Mouse (Mus musculus): ENCODE results near the gene Hoxb13. TPM values are rescaled to one million over a fixed set of nuclear protein-coding genes. Genes with fewer than 3 reads are reported as not detected.

Gene Hoxb13
- polyA plus RNA-seq (2016; fragmentation: Nextera tagmentation; extraction: Ambion mirVana): not detected in 2 replicates

DNA sequence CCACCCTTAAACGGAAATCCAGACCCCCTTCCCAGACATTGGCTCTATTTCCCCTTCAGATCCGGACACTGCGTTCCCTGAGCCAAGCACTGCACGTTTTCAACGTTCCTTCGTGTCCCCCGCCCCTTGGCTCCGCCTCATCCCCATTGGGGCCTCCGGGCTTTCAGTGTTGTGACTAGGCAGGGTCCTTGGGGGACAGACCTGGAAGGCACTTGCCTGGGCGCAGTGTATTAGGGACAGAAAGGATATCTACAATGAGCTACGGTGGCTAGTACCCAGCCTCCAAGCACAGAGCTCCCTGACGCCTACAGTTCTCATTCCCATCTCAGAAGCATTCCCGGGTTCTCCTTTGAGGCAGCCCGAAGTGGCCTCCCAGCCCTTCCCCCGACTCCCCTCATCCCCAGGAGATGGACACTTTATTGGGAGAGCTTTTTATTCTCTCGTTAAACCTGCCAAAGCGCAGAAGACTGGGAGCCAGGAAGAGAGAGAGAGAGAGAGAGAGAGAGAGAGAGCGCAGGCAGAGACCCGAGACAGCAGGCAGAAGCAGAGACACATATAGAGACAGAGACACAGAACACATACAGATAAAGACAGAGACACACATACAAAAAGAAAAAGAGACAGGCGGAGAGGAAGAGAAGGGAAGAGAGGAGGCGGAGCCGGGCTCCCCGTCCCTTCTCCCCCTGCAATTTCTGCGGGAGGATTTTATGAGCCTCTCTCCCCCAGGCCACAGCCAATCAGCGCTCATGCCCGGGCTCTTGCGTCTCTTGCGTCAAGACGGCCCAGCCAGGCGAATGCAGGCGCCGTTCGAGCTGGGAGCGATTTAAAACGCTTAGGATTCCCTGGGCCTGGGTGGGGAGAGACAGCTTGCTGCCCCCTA is at the start of gene Hoxb13:
Gene Hoxb13, plus strand, starts transcription at position 796 of the 880 bp plus-strand sequence.
- H3K36me3 ChIP-seq (replicated peaks): no peaks in the 10 kb centered on the region
- peak; percentile 52 for DNase-seq (ENCODE audit: extremely low spot score, low spot score)
- under 1% methylated on average over 35 of the region's 35 CpGs for WGBS
- H3K9me3 ChIP-seq: no peaks in the 10 kb centered on the region
- peak within 1 kb of the TSS; percentile 18; the same call in 1 of the 2 replicates for H3K4me3 ChIP-seq
- H3K27me3 ChIP-seq (ENCODE audit: poor library complexity, severe bottlenecking): peaks cover 100% of the 10 kb centered on the region
- H3K4me1 ChIP-seq: peaks cover 13% of the 10 kb centered on the region
- H3K27ac ChIP-seq: no peak within 1 kb of the TSS

DNA sequence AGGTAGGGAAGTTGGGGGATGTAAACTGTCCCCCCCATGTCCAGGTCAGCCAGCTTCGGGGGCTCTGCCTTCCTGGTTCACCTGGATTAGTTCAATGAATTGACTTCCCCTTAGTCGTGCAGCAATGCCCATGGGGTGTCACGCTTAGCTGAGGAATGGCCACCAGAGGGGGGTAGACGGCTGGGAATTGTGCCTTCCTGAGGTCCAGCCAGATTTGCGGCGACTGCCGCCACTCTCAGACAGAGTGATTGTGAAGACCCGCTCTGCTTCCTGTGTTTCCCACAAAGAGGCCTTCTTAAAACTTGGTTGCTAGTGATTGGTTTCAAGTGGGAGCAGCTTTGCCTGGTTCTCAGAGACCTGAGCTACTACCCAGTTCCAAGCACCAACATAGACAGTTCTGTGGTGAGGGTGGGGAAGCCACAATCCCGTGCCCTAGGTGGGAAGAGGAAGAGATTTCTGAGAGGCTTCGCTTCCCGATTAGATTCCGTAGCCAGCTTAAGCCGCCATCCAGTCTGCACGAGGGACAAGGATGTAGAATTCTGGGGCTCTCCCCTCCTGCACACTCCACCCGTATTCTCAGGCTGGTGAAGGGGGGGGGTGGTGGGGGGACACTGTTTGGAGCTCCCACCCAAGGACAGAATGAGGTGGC is 48.4 kb upstream of the Hoxb13 start:
- no peaks in the 10 kb centered on the region for H3K36me3 ChIP-seq (replicated peaks)
- 3% methylated on average over 15 of the region's 15 CpGs for WGBS

DNA sequence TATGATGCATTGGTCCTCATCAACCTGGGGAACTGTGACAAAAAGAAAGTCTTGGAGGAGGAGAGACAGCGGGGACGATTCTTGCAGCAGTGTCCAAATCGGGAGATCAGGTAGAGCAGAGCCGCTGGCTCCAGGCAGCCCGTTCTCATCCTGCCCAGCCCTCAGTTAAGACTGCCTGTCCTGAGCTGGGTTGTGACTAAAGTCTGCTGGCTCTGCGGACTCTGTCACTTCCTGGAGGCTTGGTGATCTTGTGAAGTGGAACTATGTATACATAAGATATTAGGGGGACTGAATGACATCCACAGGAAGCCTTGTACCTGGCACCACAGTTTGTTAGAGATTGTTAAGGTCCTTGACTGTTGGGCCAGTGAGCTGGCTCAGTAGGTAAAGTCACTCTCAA is 46.6 kb upstream of the Hoxb13 start:
- no peak overlapping the region for H3K27ac ChIP-seq
- H3K36me3 ChIP-seq (replicated peaks): no peaks in the 10 kb centered on the region
- DNase-seq (ENCODE audit: extremely low spot score, low spot score): no peak
- no peaks in the 10 kb centered on the region; the same call in 1 of the 2 replicates for H3K9me3 ChIP-seq
- WGBS: 79% methylated on average over 6 of the region's 6 CpGs
- peaks cover 16% of the 10 kb centered on the region for H3K4me1 ChIP-seq
- H3K27me3 ChIP-seq (ENCODE audit: poor library complexity, severe bottlenecking): peaks cover 90% of the 10 kb centered on the region
- H3K4me3 ChIP-seq: no peak overlapping the region

More for the DNA sequence above, 48.4 kb upstream of the Hoxb13 start:
- H3K4me3 ChIP-seq: peak overlapping the region; percentile 36
- H3K4me1 ChIP-seq: peaks cover 16% of the 10 kb centered on the region
- H3K9me3 ChIP-seq: no peaks in the 10 kb centered on the region; the same call in 1 of the 2 replicates
- peaks cover 75% of the 10 kb centered on the region for H3K27me3 ChIP-seq (ENCODE audit: poor library complexity, severe bottlenecking)
- 0 out of 2 replicates have a peak overlapping the region, but pooled peaks have one; percentile 15 for H3K27ac ChIP-seq
- DNase-seq (ENCODE audit: extremely low spot score, low spot score): peak; percentile 83

DNA sequence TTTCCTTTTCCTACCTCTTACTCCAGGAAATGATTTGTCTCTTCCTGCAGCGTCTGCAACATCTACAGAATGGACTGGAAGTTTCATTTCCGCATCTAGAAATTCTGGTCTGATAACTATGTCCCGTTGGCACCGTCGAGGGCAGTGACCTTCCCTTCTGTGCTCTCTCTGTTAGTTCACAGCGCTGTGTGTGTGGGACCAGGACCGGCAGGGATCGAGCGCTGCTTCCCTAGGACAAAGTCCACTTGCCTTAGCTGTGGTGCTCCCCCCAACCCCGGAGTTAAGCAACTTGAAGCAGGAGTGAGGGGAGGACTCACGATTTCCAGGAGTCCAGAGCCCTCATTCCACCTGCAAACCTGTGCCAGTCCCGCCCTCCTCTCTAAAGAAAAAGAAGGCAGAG is 29.3 kb upstream of the Hoxb13 start:
- no peaks in the 10 kb centered on the region for H3K4me1 ChIP-seq
- 71% methylated on average over 12 of the region's 12 CpGs for WGBS
- no peak for DNase-seq (ENCODE audit: extremely low spot score, low spot score)
- H3K9me3 ChIP-seq: no peaks in the 10 kb centered on the region
- no peak overlapping the region for H3K4me3 ChIP-seq
- H3K27me3 ChIP-seq (ENCODE audit: poor library complexity, severe bottlenecking): peaks cover 84% of the 10 kb centered on the region
- no peaks in the 10 kb centered on the region for H3K36me3 ChIP-seq (replicated peaks)
- H3K27ac ChIP-seq: no peak overlapping the region

DNA sequence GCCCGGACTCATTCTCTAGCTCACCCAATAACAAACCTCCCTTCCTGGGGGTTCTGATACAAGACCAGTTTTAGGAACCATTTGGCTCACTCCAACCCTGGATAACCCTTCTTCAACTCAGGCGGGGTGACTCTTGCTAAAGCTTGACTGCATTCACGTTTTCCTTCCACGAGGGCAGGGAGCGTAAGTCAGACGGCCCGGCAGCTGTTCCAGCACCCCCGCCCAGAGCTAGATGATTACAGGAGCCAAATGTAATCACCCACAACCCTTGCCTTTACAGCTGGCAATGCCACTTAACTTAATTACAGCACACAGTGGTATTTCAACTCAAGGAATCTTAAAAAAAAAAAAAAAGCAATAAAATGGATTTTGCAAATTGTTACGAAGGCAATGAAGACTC is 26.0 kb upstream of the Hoxb13 start:
- Histone ChIP-seq H3K9me3 (no peaks in the 10 kb centered on the region), H3K36me3 (replicated peaks) (no peaks in the 10 kb centered on the region), H3K27ac (no peak overlapping the region), H3K4me3 (no peak overlapping the region), H3K4me1 (peaks cover 7% of the 10 kb centered on the region; the same call in 1 of the 2 replicates), H3K27me3 (ENCODE audit: poor library complexity, severe bottlenecking) (peaks cover 100% of the 10 kb centered on the region)
- no peak for DNase-seq (ENCODE audit: extremely low spot score, low spot score)
- WGBS: 39% methylated on average over 9 of the region's 9 CpGs

DNA sequence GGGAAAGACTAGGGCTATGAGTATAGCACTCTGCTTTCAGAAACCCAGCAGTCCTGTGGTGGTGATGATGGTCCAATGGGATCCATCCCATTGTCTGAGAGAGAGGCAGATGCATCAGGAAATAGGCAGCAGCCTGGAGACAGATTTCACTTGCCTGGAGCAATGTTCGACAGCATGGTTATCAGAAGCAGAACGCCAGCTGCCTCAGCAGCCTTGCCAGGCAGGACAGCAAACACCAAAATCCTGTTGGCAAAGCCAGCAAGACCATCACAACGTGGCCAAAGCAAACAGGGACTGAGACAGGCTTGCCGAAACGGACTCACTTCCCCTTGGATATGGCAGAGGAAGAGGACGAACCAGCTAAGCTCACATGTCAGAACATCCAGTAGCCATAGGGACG is 25.1 kb upstream of the Hoxb13 start:
- H3K36me3 ChIP-seq (replicated peaks): no peaks in the 10 kb centered on the region
- DNase-seq (ENCODE audit: extremely low spot score, low spot score): no peak
- WGBS: 15% methylated on average over 7 of the region's 7 CpGs
- no peak overlapping the region for H3K4me3 ChIP-seq
- H3K4me1 ChIP-seq: peaks cover 7% of the 10 kb centered on the region; the same call in 1 of the 2 replicates
- H3K27me3 ChIP-seq (ENCODE audit: poor library complexity, severe bottlenecking): peaks cover 100% of the 10 kb centered on the region
- no peaks in the 10 kb centered on the region for H3K9me3 ChIP-seq
- H3K27ac ChIP-seq: no peak overlapping the region

DNA sequence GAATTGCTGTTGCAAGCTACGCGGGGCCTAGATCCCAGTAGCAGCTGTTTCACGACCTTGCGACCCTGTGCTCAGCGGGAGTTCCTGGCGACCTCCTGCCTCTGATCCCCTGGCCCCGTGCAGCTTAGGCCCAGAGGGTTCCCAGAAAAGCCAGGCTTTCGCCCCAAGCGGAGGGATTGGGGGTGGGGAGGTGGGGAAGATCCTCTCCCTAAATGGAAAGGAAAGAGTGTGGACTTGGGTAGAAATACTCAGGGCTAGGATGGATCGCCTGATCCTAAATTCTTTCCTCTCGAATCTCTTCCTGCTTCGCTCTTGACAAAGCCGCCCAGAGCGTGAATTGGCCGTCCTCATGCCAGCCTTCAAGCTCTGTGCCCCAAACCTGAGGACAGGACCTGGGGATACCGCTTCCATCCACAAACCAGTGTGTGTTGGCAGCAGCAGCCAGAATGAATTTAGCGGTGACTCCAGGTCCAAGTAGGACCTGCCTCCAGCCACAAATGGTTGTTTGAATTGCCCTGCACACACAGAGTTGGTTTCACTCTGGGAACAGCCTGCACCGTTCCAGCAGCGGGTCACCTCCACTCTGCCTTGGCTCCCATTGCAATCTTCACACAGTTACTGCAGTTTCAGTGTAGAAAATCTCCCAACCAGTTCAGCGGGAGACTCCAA is 23.3 kb upstream of the Hoxb13 start:
- WGBS: under 1% methylated on average over 20 of the region's 20 CpGs
- no peak overlapping the region for H3K27ac ChIP-seq
- no peaks in the 10 kb centered on the region for H3K36me3 ChIP-seq (replicated peaks)
- peaks cover 7% of the 10 kb centered on the region; the same call in 1 of the 2 replicates for H3K4me1 ChIP-seq
- H3K9me3 ChIP-seq: no peaks in the 10 kb centered on the region
- DNase-seq (ENCODE audit: extremely low spot score, low spot score): no peak
- peaks cover 100% of the 10 kb centered on the region for H3K27me3 ChIP-seq (ENCODE audit: poor library complexity, severe bottlenecking)
- H3K4me3 ChIP-seq: no peak overlapping the region

DNA sequence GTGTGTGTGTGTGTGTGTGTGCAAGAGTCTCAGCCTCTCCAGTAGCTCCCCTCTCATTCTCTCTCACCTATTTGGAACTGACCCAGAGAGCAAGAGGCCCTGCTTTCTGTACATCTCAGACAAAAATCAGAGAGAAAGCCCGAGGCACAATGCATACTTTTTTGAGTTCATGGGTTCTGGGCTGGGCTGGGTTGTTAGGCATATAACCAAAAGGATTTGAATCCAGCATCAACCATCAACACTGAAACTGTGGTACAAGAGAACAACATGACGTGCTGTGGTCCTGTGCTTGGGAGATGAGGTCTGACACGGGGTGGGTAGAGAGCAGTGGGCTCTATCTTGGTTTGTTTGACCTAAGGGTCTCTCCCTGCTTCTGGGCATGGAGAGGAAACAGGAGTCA is 22.5 kb upstream of the Hoxb13 start:
- H3K4me1 ChIP-seq: peaks cover 7% of the 10 kb centered on the region; the same call in 1 of the 2 replicates
- H3K9me3 ChIP-seq: no peaks in the 10 kb centered on the region
- DNase-seq (ENCODE audit: extremely low spot score, low spot score): no peak
- no peak overlapping the region for H3K4me3 ChIP-seq
- no peaks in the 10 kb centered on the region for H3K36me3 ChIP-seq (replicated peaks)
- H3K27ac ChIP-seq: no peak overlapping the region
- 2% methylated on average over 3 of the region's 3 CpGs for WGBS
- H3K27me3 ChIP-seq (ENCODE audit: poor library complexity, severe bottlenecking): peaks cover 100% of the 10 kb centered on the region

DNA sequence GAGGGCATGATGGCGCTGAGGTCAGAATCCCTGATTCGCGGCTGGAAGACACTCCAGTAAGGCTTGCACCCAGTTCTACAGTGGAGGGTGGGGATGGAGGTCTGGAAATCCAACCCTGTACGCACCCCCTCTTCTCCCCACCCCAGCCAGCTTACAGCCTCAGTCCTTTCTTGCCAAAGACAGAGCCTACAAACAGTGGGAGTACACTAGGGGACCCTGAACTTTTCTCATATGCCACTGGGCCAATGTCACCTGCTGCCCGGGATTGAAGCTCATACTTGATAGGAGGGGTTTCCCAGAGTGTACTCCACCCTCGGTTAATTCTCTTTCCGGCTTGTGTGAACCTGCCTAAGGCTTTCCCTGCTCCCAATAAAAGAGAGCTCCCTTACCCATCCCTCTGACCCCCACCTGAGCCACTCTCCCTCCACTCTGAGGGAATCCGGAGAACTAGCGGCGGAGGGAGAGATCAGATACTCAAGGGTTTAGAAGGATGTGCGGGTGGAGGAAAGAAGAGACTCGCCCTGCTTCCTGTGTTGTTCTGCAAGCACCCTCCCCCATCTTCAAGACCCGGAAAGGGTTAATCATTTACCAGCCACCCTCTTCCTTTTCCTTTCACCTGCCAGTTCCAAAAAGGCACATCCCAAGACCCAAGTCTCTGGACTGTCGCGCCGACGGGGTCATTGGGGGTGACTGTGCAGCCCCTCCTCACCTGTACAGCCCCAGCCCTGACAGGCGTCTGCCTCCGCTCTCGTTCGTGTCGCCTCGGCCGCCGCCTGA is 21.4 kb upstream of the Hoxb13 start:
- DNase-seq (ENCODE audit: extremely low spot score, low spot score): peak; percentile 16
- WGBS: under 1% methylated on average over 25 of the region's 25 CpGs

DNA sequence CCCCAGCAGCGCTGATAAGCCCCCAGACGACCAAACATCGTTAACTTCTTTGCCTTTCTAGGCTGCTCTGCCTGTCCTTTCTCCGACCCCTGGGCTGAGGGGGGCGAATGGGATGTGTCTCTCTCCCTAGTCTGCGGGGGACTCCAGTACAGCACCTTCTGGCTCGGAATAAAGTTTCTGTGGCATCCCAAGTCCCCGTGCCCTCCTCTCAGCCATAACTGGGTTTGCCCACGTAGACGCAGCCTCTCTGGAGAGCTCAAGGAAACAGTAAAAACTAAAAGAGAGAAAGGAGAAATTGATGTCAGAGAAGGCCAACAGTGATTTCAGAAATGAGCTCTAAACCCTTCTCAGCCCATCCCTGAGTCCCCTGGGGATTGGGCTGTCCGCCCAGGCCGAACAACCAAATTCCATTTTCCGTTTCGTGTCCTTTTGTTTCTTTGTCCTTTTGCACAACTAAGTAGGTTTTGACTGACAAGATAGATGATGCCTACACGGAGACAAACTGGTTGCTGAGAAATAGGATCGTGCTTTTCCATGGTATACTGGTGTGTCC is 20.8 kb upstream of the Hoxb13 start:
- Histone ChIP-seq H3K4me3 (no peak overlapping the region), H3K36me3 (replicated peaks) (no peaks in the 10 kb centered on the region), H3K4me1 (peaks cover 10% of the 10 kb centered on the region; the same call in 1 of the 2 replicates), H3K27me3 (ENCODE audit: poor library complexity, severe bottlenecking) (peaks cover 100% of the 10 kb centered on the region), H3K27ac (no peak overlapping the region), H3K9me3 (no peaks in the 10 kb centered on the region)
- WGBS: 2% methylated on average over 16 of the region's 16 CpGs
- DNase-seq (ENCODE audit: extremely low spot score, low spot score): peak; percentile 30

More for the DNA sequence above, 21.4 kb upstream of the Hoxb13 start:
- Histone ChIP-seq H3K9me3 (no peaks in the 10 kb centered on the region), H3K27me3 (ENCODE audit: poor library complexity, severe bottlenecking) (peaks cover 100% of the 10 kb centered on the region), H3K27ac (no peak overlapping the region), H3K4me3 (no peak overlapping the region), H3K4me1 (peaks cover 9% of the 10 kb centered on the region; the same call in 1 of the 2 replicates), H3K36me3 (replicated peaks) (no peaks in the 10 kb centered on the region)

DNA sequence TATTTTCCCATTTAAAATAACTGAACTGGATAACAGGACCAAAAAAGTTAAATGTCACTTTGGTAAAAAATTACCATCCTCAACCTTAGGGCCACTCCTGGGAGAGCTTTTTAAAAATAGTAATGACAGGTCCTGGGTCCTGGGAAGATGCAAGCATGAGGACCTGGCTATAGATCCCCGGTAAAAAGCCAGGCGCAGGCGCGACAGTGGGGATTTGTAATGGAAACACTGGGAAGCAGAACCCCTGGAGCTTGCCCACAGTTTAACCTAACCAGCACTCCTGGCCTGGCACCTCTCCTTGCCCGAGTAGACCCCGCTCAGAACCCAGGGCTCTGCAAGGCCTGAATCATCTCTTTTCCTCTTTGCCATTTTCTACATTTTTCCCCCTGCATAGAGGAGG is 19.2 kb upstream of the Hoxb13 start:
- Histone ChIP-seq H3K4me1 (peaks cover 10% of the 10 kb centered on the region; the same call in 1 of the 2 replicates), H3K27ac (no peak overlapping the region), H3K27me3 (ENCODE audit: poor library complexity, severe bottlenecking) (peaks cover 100% of the 10 kb centered on the region), H3K4me3 (no peak overlapping the region), H3K9me3 (no peaks in the 10 kb centered on the region), H3K36me3 (replicated peaks) (no peaks in the 10 kb centered on the region)
- WGBS: 0% methylated on average over 6 of the region's 6 CpGs
- peak; percentile 20 for DNase-seq (ENCODE audit: extremely low spot score, low spot score)

Data from forebrain, embryonic 10.5 days (tissue).